Mouse (Mus musculus): Measurements from ENCODE around the gene B020031M17Rik. TPM values are rescaled to one million over a fixed set of nuclear protein-coding genes. Genes with fewer than 3 reads are reported as not detected.

The B020031M17Rik gene
- total RNA-seq, 2 experiments from 2014 or later, result not detected

Other genes starting within 250 kb of the B020031M17Rik start
- gene Nim1k, start 194.9 kb downstream of the B020031M17Rik start, total RNA-seq (2021), result 1 to 10 TPM; 1.2 to 1.6 TPM
- 10 to 100 TPM; 17.0 to 19.0 TPM for gene Zfp131, start 159.9 kb downstream of the B020031M17Rik start, total RNA-seq (2021)
- not detected for gene AF067063, start 120.6 kb downstream of the B020031M17Rik start, total RNA-seq (2021)
- gene D13Ertd608e, start 114.8 kb downstream of the B020031M17Rik start, total RNA-seq (2021), result not detected
- not detected for gene Tcstv1, start 56.0 kb downstream of the B020031M17Rik start, total RNA-seq (2021)
- gene Gm21761, start 21.5 kb downstream of the B020031M17Rik start, total RNA-seq (2021), result not detected
- not detected for gene Gm36079, start 76.2 kb upstream of the B020031M17Rik start, total RNA-seq (2021)
- under 1 TPM in 1 of 2 experiments, not detected in 1; 0.31 TPM for gene Gm21188, start 101.4 kb upstream of the B020031M17Rik start, total RNA-seq (2021)
- not detected for gene Gm20767, start 189.4 kb upstream of the B020031M17Rik start, total RNA-seq (2021)
- gene Gm21818, start 221.6 kb upstream of the B020031M17Rik start, total RNA-seq (2021), result not detected

Measured in heart, postnatal 36 days (tissue).